Mouse (Mus musculus): ENCODE results near the gene Tfeb.

DNA sequence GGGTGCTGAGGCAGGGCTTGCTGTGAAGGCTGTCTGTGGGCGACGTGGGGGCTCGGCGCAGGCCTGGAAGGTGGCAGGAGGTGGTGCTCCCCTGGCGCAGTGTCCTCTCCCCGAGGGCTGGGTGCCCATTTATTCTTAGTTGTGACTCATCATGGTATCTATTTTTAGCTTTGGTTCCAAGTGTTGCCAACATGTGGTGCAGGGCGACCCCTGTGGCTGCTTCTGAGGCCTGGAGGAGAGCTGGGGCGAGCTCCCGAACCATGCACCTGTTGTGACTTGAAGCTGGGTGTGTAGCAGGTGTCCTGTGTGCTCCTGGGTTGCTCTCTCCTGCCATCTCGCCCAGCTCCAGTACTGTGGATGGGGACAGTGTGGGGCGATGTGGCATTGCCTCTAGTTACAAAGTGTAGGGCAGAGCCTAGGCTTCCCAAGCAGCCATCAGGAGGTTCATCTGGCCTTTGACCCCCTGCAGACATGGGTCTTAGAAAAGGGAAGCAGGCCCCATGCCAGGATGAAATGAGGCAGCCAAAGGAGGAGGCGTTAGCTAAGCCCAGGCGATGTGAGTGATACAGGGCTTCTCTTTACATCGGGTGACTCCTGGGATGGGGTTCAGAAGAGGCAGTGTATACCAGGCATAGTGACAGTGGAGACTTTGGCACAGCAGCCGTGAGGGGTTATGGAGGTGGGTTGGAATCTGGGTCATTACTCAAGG is 23.0 kb downstream of the Tfeb start:
- TF ChIP-seq CTCF (conservative IDR thresholded peaks at IDR 0.05; ENCODE audit: low read length) (no peak), POU5F1 (IDR thresholded peaks at IDR 0.05; ENCODE audit: borderline replicate concordance, low read length) (no peak), NANOG (IDR thresholded peaks at IDR 0.05; ENCODE audit: borderline replicate concordance, low read length) (no peak)
